Mouse (Mus musculus) myocyte (in vitro differentiated cells): ENCODE measurements around the gene Sdsl. TPM values are rescaled to one million over a fixed set of nuclear protein-coding genes. Genes with fewer than 3 reads are reported as not detected.

ENCODE experiments used
- H3K27me3 ChIP-seq: one replicate; pipeline ENCODE4 v1.6.1; 2011; ENCODE audit not compliant: control insufficient read depth, insufficient read depth, insufficient read length
- H3K36me3 ChIP-seq: one replicate; pipeline ENCODE4 v1.6.1; 2011; ENCODE audit not compliant: control insufficient read depth, insufficient read depth
- H3K4me2 ChIP-seq: one replicate; pipeline ENCODE4 v1.6.1; 2011; ENCODE audit warnings: low read depth, control low read depth
- H3K4me3 ChIP-seq: one replicate; pipeline ENCODE4 v1.5.1; 2011; ENCODE audit warnings: mild to moderate bottlenecking, control low read depth, moderate library complexity
- H3K79me2 ChIP-seq: one replicate; pipeline ENCODE4 v1.6.1; 2011; ENCODE audit not compliant: control insufficient read depth, insufficient read depth
- H3ac ChIP-seq: one replicate; pipeline ENCODE4 v1.6.1; 2011; ENCODE audit not compliant: control insufficient read depth, insufficient read length
- CEBPB ChIP-seq: IDR thresholded peaks from 2 replicates; pipeline ENCODE4 v1.6.1; 2011; ENCODE audit warnings: mild to moderate bottlenecking, moderate library complexity; ENCODE audit not compliant: poor library complexity, insufficient read depth, severe bottlenecking
- E2F4 ChIP-seq: IDR thresholded peaks from one replicate; pipeline ENCODE4 v1.6.1; 2011; ENCODE audit warnings: mild to moderate bottlenecking, control low read depth, moderate library complexity; ENCODE audit not compliant: insufficient read depth
- MAX ChIP-seq: IDR thresholded peaks from one replicate; pipeline ENCODE4 v1.6.1; 2011; ENCODE audit warnings: low read depth, mild to moderate bottlenecking, control low read depth
- MYOD1 ChIP-seq, 3 experiments: IDR thresholded peaks; one replicate each; pipeline ENCODE4 v1.6.1; 2011; ENCODE audit warnings: control low read depth in 2 of 3, low read depth in 2 of 3, mild to moderate bottlenecking in 2 of 3, moderate library complexity in 1 of 3; ENCODE audit not compliant: insufficient read length in 2 of 3, control insufficient read depth in 1 of 3
- MYOG ChIP-seq, 3 experiments: IDR thresholded peaks; one replicate each; pipeline ENCODE4 v1.6.1; 2011; ENCODE audit warnings: control low read depth in 2 of 3, low read depth in 2 of 3, mild to moderate bottlenecking in 2 of 3; ENCODE audit not compliant: insufficient read length in 2 of 3, control insufficient read depth in 1 of 3, insufficient read depth in 1 of 3
- POLR2A ChIP-seq: IDR thresholded peaks from one replicate; pipeline ENCODE4 v1.6.1; 2011; ENCODE audit warnings: low read depth, mild to moderate bottlenecking, control low read depth, moderate library complexity; ENCODE audit not compliant: insufficient read length
- POLR2AphosphoS2 ChIP-seq: IDR thresholded peaks from one replicate; pipeline ENCODE4 v1.6.1; 2011; ENCODE audit warnings: low read depth, control low read depth; ENCODE audit not compliant: insufficient read length
- REST ChIP-seq: IDR thresholded peaks from one replicate; pipeline ENCODE4 v1.6.1; 2011; ENCODE audit warnings: mild to moderate bottlenecking, control low read depth, moderate library complexity; ENCODE audit not compliant: insufficient read depth, insufficient read length
- SRF ChIP-seq: IDR thresholded peaks from one replicate; pipeline ENCODE4 v1.6.1; 2011; ENCODE audit warnings: low read depth; ENCODE audit not compliant: control insufficient read depth, insufficient read length
- TCF12 ChIP-seq: IDR thresholded peaks from one replicate; pipeline ENCODE4 v1.6.1; 2011; ENCODE audit warnings: mild to moderate bottlenecking, control low read depth; ENCODE audit not compliant: poor library complexity, insufficient read depth, severe bottlenecking
- TCF3 ChIP-seq: IDR thresholded peaks from one replicate; pipeline ENCODE4 v1.6.1; 2011; ENCODE audit warnings: low read depth, control low read depth; ENCODE audit not compliant: insufficient read length
- USF1 ChIP-seq: IDR thresholded peaks from one replicate; pipeline ENCODE4 v1.6.1; 2011; ENCODE audit warnings: low read depth, mild to moderate bottlenecking, control low read depth, moderate library complexity
- polyA plus RNA-seq: library from polyadenylated mRNA; unstranded; fragments of >200 nt; fragmentation: generic; extraction: Trizol; gene quantifications from one replicate; pipeline ENCODE4 v1.2.1, GENCODE M21; 2012; ENCODE audit warnings: missing spikeins

Sdsl gene
- polyA plus RNA-seq, 1 experiment: 1.4 TPM

GRCm38 (mm10) chr5:120447305-120447704 is 25.3 kb downstream of the Sdsl start:
- Histone ChIP-seq H3K4me2 (no peak overlapping the region), H3K4me3 (no peak overlapping the region), H3ac (no peak overlapping the region), H3K36me3 (no peaks in the 10 kb centered on the region), H3K27me3 (peaks cover 34% of the 10 kb centered on the region), H3K79me2 (no peaks in the 10 kb centered on the region)
- no peak for TF ChIP-seq MYOD1 (IDR thresholded peaks at IDR 0.05; ENCODE audit: control insufficient read depth in 1 of 3, insufficient read length in 2 of 3, low read depth in 2 of 3)
- no peak for TF ChIP-seq TCF3
- TF ChIP-seq SRF: no peak
- no peak for TF ChIP-seq E2F4
- no peak for TF ChIP-seq REST
- TF ChIP-seq POLR2A: no peak

- H3K4me3 ChIP-seq: no peak overlapping the region
- no peaks in the 10 kb centered on the region for H3K36me3 ChIP-seq
- H3K27me3 ChIP-seq: peaks cover 54% of the 10 kb centered on the region
- TF ChIP-seq TCF3: no peak
- TF ChIP-seq E2F4: no peak
- no peak for TF ChIP-seq CEBPB
- TF ChIP-seq SRF: no peak
- no peak for TF ChIP-seq REST
- TF ChIP-seq MYOG (IDR thresholded peaks at IDR 0.05; ENCODE audit: control insufficient read depth in 1 of 3, insufficient read depth in 1 of 3, insufficient read length in 2 of 3, low read depth in 2 of 3): no peak
- no peak for TF ChIP-seq MAX
- TF ChIP-seq USF1: no peak
- TF ChIP-seq POLR2A: no peak
- no peak for TF ChIP-seq MYOD1 (IDR thresholded peaks at IDR 0.05; ENCODE audit: control insufficient read depth in 1 of 3, insufficient read length in 2 of 3, low read depth in 2 of 3)
- no peak for TF ChIP-seq TCF12
- H3ac ChIP-seq: no peak overlapping the region
- peak overlapping the region; percentile 74 for H3K4me2 ChIP-seq
- no peaks in the 10 kb centered on the region for H3K79me2 ChIP-seq
Measured at GRCm38 (mm10) chr5:120440733-120441132, 31.9 kb downstream of the Sdsl start.

GRCm38 (mm10) chr5:120439887-120440670 is 32.5 kb downstream of the Sdsl start:
- H3K36me3 ChIP-seq: no peaks in the 10 kb centered on the region
- no peak overlapping the region for H3K4me3 ChIP-seq
- peaks cover 54% of the 10 kb centered on the region for H3K27me3 ChIP-seq

GRCm38 (mm10) chr5:120438991-120439710 is 33.5 kb downstream of the Sdsl start:
- H3K4me2 ChIP-seq: no peak overlapping the region
- TF ChIP-seq USF1 (no peak), E2F4 (no peak), POLR2A (no peak), SRF (no peak), MAX (no peak)

More at GRCm38 (mm10) chr5:120439887-120440670, 32.5 kb downstream of the Sdsl start:
- TF ChIP-seq POLR2A (no peak), MYOD1 (IDR thresholded peaks at IDR 0.05; ENCODE audit: control insufficient read depth in 1 of 3, insufficient read length in 2 of 3, low read depth in 2 of 3) (no peak), E2F4 (no peak), USF1 (no peak), REST (no peak), SRF (no peak), POLR2AphosphoS2 (no peak), CEBPB (no peak), MAX (no peak), TCF3 (no peak), TCF12 (no peak), MYOG (IDR thresholded peaks at IDR 0.05; ENCODE audit: control insufficient read depth in 1 of 3, insufficient read depth in 1 of 3, insufficient read length in 2 of 3, low read depth in 2 of 3) (no peak)
- peak overlapping the region; percentile 74 for H3K4me2 ChIP-seq
- no peaks in the 10 kb centered on the region for H3K79me2 ChIP-seq
- H3ac ChIP-seq: no peak overlapping the region

GRCm38 (mm10) chr5:120438469-120438868 is 34.1 kb downstream of the Sdsl start:
- H3K36me3 ChIP-seq: no peaks in the 10 kb centered on the region
- H3ac ChIP-seq: no peak overlapping the region
- no peak overlapping the region for H3K4me2 ChIP-seq
- peaks cover 69% of the 10 kb centered on the region for H3K27me3 ChIP-seq
- no peak for TF ChIP-seq REST
- no peak for TF ChIP-seq POLR2A
- TF ChIP-seq MYOD1 (IDR thresholded peaks at IDR 0.05; ENCODE audit: control insufficient read depth in 1 of 3, insufficient read length in 2 of 3, low read depth in 2 of 3): no peak
- no peak for TF ChIP-seq TCF12
- TF ChIP-seq TCF3: no peak
- no peak for TF ChIP-seq SRF
- no peak for TF ChIP-seq CEBPB
- TF ChIP-seq POLR2AphosphoS2: no peak
- no peaks in the 10 kb centered on the region for H3K79me2 ChIP-seq
- H3K4me3 ChIP-seq: no peak overlapping the region

More at GRCm38 (mm10) chr5:120438991-120439710, 33.5 kb downstream of the Sdsl start:
- H3K27me3 ChIP-seq: peaks cover 62% of the 10 kb centered on the region
- no peaks in the 10 kb centered on the region for H3K36me3 ChIP-seq
- H3ac ChIP-seq: no peak overlapping the region
- H3K79me2 ChIP-seq: no peaks in the 10 kb centered on the region
- H3K4me3 ChIP-seq: no peak overlapping the region
